In the genomic region with DNA sequence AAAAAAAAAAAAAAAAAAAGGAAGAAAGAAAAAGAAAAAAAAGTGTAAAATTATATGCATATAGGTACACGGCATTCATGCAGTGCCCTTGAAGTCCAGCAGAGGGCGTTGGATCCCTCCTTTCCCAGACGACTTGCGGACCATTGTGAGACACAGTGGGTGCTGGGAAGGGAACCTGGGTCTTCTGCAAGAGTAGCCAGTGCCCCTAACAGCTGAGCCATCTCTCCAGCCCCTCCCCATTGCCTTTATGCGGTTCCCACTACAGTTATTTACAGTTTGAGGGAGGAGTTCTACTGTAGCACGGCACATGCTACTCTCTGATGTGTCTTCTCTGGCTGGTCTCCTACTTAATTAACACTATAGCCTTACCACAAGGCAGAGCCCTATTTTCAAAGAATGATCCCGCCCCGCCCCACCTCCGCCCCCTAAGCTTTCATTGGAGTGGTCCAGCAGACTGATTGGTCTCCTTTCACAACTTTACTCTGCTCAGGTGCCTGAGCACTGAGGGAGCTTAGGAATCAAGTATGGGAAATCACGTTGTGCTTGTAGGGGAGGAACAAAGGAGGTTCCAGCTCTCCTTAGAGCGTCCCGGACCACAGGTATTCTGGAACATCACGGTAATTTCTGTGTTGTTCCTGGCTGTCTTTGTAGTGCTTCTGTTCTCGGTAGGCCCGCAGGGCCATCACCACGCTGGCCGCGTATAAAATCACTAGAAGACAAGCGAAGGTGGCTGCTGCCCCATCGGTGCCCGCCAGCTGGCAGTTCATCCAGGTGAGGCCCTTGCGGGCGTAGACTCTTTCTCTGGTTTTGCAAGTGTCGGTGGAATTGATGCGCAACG, we compare ENCODE assay signal across 8 mouse cellular contexts. TPM values are rescaled to one million over a fixed set of nuclear protein-coding genes. Genes with fewer than 3 reads are reported as not detected.
DNase-seq lines count a peak whose midpoint lies in the region; ATAC-seq and TF ChIP-seq lines count a peak whose summit lies in the region.

No protein-coding gene starts in this region.

- peaks cover 26% of the 10 kb centered on the region; the same call in 1 of the 2 replicates for H3K4me1 ChIP-seq in small intestine, adult 2 months (ENCODE audit: control insufficient read depth, insufficient read depth, insufficient read length, low read length)

- intact Hi-C loops in left cerebral cortex, postnatal 10 days (cut with DNase I) = no loop called here

- no peak overlapping the region for H3K27ac ChIP-seq in small intestine, adult 2 months (ENCODE audit: insufficient read depth, low read depth, low read length)

- WGBS in small intestine, adult 2 months = 57% methylated on average over 26 of the region's 26 CpGs

- no peaks in the 10 kb centered on the region for H3K27me3 ChIP-seq in small intestine, adult 2 months (ENCODE audit: control insufficient read depth, insufficient read depth, low read length)

- H3K4me3 ChIP-seq in small intestine, adult 2 months (ENCODE audit: low read depth, low read length) = no peak overlapping the region

- no peak for ATAC-seq in erythroblast, adult 5-6 weeks (replicated peaks; ENCODE audit: low FRiP score, poor library complexity, severe bottlenecking)

- TF ChIP-seq POLR2A in small intestine, adult 2 months (IDR thresholded peaks at IDR 0.05; ENCODE audit: low read depth, low read length) = no peak

- peaks cover 7% of the 10 kb centered on the region for H3K36me3 ChIP-seq in small intestine, adult 2 months (ENCODE audit: control insufficient read depth, insufficient read depth, low read length)

- peak; percentile 45 for DNase-seq in urinary bladder, postnatal 14 days (ENCODE audit: low spot score)
- no peak for DNase-seq in urinary bladder, adult 2 months (ENCODE audit: low spot score)
- DNase-seq in cerebellum, postnatal 10 days = peak; percentile 70 to 73
- peak; percentile 52 to 54 for DNase-seq in frontal cortex, postnatal 25 days (ENCODE audit: low spot score in 2 of 2)
- DNase-seq in left cerebral cortex, postnatal 10 days (ENCODE audit: extremely low spot score in 1 of 2, low spot score in 2 of 2) = peak; percentile 57 to 59
- peak; percentile 63 for DNase-seq in lung, postnatal 36 days

- peak; percentile 68; the same call in 1 of the 2 replicates for TF ChIP-seq CTCF in small intestine, adult 2 months (IDR thresholded peaks at IDR 0.05; ENCODE audit: extremely low read depth, insufficient read length, insufficient replicate concordance, low read depth, low read length)

RNA-seq across cellular contexts. Expression of gene Marveld3, which starts 14.3 kb away (rescaled TPM):
- 10.2 and 10.6 TPM in 2 replicates for polyA plus RNA-seq in urinary bladder, adult 2 months (2012; rRNA removed)
- total RNA-seq in left cerebral cortex, postnatal 10 days (2021) = under 1 TPM in 1 of 2 experiments, not detected in 1; 0.30 TPM
- 26.5 and 48.7 TPM in 2 replicates for polyA plus RNA-seq in small intestine, adult 2 months (2012; rRNA removed)
- total RNA-seq in erythroblast, adult 5-6 weeks (2015; ENCODE audit: low replicate concordance) = not detected in 2 replicates
- total RNA-seq in erythroblast, adult 5-6 weeks (2017; ENCODE audit: low replicate concordance) = not detected in 2 replicates

RNA-seq across cellular contexts. Expression of gene Tat, which starts 42.6 kb away (rescaled TPM):
- polyA plus RNA-seq in urinary bladder, adult 2 months (2012; rRNA removed) = 0.13 and 0.40 TPM in 2 replicates
- not detected for total RNA-seq in left cerebral cortex, postnatal 10 days (2021)
- polyA plus RNA-seq in small intestine, adult 2 months (2012; rRNA removed) = 0.13 TPM in 1 of 2 replicates, not detected in the other
- total RNA-seq in erythroblast, adult 5-6 weeks (2015; ENCODE audit: low replicate concordance) = not detected in 2 replicates
- total RNA-seq in erythroblast, adult 5-6 weeks (2017; ENCODE audit: low replicate concordance) = not detected in 2 replicates
